Mouse (Mus musculus) lung, postnatal 0 days (tissue): ENCODE measurements at regions not wholly inside any gene's neighbourhood (a gene's known extent, or its start where the extent isn't known, plus 50 kb on each side); places are given as distances from the start of the nearest gene placed in this dataset.

Experiments
- CTCF ChIP-seq: IDR thresholded peaks from 2 replicates; pipeline ENCODE4 v1.5.1; 2016; ENCODE audit warnings: antibody characterized with exemption, mild to moderate bottlenecking
- EP300 ChIP-seq: IDR thresholded peaks from 2 replicates; pipeline ENCODE4 v1.6.1; 2016; ENCODE audit warnings: antibody characterized with exemption, mild to moderate bottlenecking, control low read depth

DNA sequence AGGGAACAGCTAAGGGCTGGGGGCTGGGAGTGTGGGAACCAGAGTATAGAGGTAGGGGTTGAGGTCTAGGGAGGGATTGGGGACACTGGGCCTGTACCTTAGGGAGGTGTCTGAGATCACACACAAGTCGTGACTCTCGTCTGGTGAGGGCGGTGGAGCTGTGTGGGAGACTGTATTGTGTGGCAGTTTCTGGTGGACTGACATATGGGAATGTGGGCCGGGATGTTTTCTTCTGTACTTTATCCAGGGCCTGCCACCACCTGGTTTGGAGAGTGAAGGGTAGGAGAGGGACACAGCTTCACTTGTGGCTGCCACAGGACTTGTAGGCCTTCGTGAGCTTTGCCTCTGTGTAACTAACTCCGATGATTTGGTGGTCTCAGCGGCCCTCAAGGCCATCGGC is 112.5 kb upstream of the A530016L24Rik start:
- TF ChIP-seq CTCF (no peak), EP300 (no peak)
